ENCODE assay signal across 27 mouse cellular contexts in the genomic region with DNA sequence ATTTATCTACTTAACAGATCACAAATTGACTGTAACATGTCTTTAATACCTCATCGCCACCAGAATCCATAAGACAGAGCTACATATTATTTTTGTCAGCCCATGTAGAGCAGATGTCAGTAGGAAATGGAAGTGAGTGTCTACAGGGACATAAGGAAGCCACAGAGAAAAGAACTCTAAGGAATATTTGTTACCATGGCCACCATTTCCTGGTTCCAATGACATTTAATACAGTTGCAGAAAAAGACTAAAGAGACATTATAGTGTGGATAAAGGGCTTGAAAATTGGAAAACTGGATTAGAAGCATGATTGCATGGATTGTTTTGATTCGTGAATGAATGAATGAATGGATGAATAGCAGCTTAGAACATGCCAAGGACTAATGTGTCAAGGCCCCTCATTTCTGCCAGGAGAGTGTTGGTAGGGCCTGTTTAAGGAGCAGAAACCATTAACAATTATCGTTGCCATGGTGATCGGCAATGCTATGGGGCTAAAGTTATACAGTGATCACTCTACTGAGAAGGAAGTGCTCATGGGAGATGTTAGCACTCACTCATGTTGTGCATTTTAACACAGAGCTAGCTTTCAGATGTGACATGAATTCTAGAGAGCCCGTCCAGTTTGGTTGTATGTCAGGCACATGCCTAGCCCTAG. TPM values are rescaled to one million over a fixed set of nuclear protein-coding genes. Genes with fewer than 3 reads are reported as not detected.
A peak's percentile ranks its signal among the peaks of the same experiment; 100 is the strongest.
DNase-seq lines count a peak whose midpoint lies in the region; ATAC-seq and TF ChIP-seq lines count a peak whose summit lies in the region.
"Had no signal": no experiment of that assay in that cellular context is flagged by ENCODE, and none has a peak within 500 bp of the region (broad histone marks: within the 10 kb centered on the region; RNA-seq: fewer than 3 reads in every experiment).

No protein-coding gene starts in this region.

- ATAC-seq in hindbrain, embryonic 14.5 days (ENCODE audit: low FRiP score): peak; percentile 66
- peak; percentile 84 for ATAC-seq in midbrain, embryonic 14.5 days (ENCODE audit: low FRiP score, low TSS enrichment)
- ATAC-seq: activated CD4-positive, CD25-positive, alpha-beta regulatory T cell, adult 4 months had no signal

- no peak overlapping the region for H3K4me2 ChIP-seq in hindbrain, embryonic 14.5 days (replicated peaks)
- H3K4me2 ChIP-seq in midbrain, embryonic 14.5 days (ENCODE audit: low read length): no peak overlapping the region
- H3K4me2 ChIP-seq: heart, embryonic 15.5 days had no signal

- peak; percentile 6 for DNase-seq in embryo, embryonic 10.5 days (ENCODE audit: low spot score)
- no peak for DNase-seq in embryo, embryonic 9.5 days (ENCODE audit: extremely low spot score)
- peak; percentile 4 for DNase-seq in brain, adult 2 months (ENCODE audit: low read depth, low spot score)
- DNase-seq in hindbrain, embryonic 14.5 days (ENCODE audit: low spot score): no peak
- peak; percentile 75 for DNase-seq in midbrain, embryonic 14.5 days
- no peak for DNase-seq in left cerebral cortex, adult 9 months (ENCODE audit: low spot score in 2 of 2)
- DNase-seq in right cerebral cortex, postnatal 14 days: no peak
- no peak for DNase-seq in cerebellum, adult 2 months
- DNase-seq: adrenal gland, postnatal 36 days; cerebellum, adult 11-12 months; cerebellum, postnatal 25 days; embryo, embryonic 11 days; heart, postnatal 36 days; kidney, adult 8-10 months; kidney, postnatal 14 days; right cerebral cortex, postnatal 4 days; thymus, adult 18-20 months; thymus, postnatal 4 days had no signal

- H3K9ac ChIP-seq in hindbrain, embryonic 14.5 days: no peak overlapping the region
- H3K9ac ChIP-seq in midbrain, embryonic 14.5 days (replicated peaks; ENCODE audit: low read length): no peak overlapping the region
- H3K9ac ChIP-seq: heart, embryonic 15.5 days had no signal

- H3K9me3 ChIP-seq in hindbrain, embryonic 14.5 days (ENCODE audit: control insufficient read depth, low read length): no peaks in the 10 kb centered on the region
- no peaks in the 10 kb centered on the region for H3K9me3 ChIP-seq in midbrain, embryonic 14.5 days (ENCODE audit: control insufficient read depth, low read length)
- H3K9me3 ChIP-seq: heart, embryonic 15.5 days had no signal

- no peaks in the 10 kb centered on the region for H3K36me3 ChIP-seq in hindbrain, embryonic 14.5 days (replicated peaks; ENCODE audit: control insufficient read depth, insufficient read depth)
- H3K36me3 ChIP-seq in midbrain, embryonic 14.5 days (ENCODE audit: control insufficient read depth, insufficient read depth, low read length): no peaks in the 10 kb centered on the region
- H3K36me3 ChIP-seq: heart, embryonic 15.5 days had no signal

- no peak overlapping the region for H3K27ac ChIP-seq in hindbrain, embryonic 14.5 days
- no peak overlapping the region for H3K27ac ChIP-seq in midbrain, embryonic 14.5 days (replicated peaks; ENCODE audit: low read depth, low read length)
- H3K27ac ChIP-seq in cerebellum, adult 2 months (ENCODE audit: insufficient read depth, low read length): no peak overlapping the region
- H3K27ac ChIP-seq: heart, embryonic 15.5 days; layer of hippocampus, adult 2 months; macrophage had no signal

- TF ChIP-seq POLR2A in cerebellum, adult 2 months (IDR thresholded peaks at IDR 0.05; ENCODE audit: borderline replicate concordance, insufficient read depth, low read length): no peak

- 67% methylated on average over 5 of the region's 5 CpGs for WGBS in hindbrain, embryonic 14.5 days
- 57% methylated on average over 5 of the region's 5 CpGs for WGBS in midbrain, embryonic 14.5 days
- 65% methylated on average over 5 of the region's 5 CpGs for WGBS in cerebellum, adult 2 months

- H3K4me1 ChIP-seq in hindbrain, embryonic 14.5 days (replicated peaks; ENCODE audit: control insufficient read depth, insufficient read depth, low read length): no peaks in the 10 kb centered on the region
- peaks cover 5% of the 10 kb centered on the region; the same call in 1 of the 2 replicates for H3K4me1 ChIP-seq in midbrain, embryonic 14.5 days (ENCODE audit: control insufficient read depth, insufficient read depth, low read length)
- no peaks in the 10 kb centered on the region for H3K4me1 ChIP-seq in cerebellum, adult 2 months (ENCODE audit: control insufficient read depth, insufficient read depth, low read length)
- H3K4me1 ChIP-seq: heart, embryonic 15.5 days had no signal

- no peak for TF ChIP-seq CTCF in cerebellum, adult 2 months (IDR thresholded peaks at IDR 0.05; ENCODE audit: borderline replicate concordance, insufficient read depth, low read depth, low read length)

- no peaks in the 10 kb centered on the region for H3K27me3 ChIP-seq in hindbrain, embryonic 14.5 days (ENCODE audit: control insufficient read depth, insufficient read depth, low read length)
- peaks cover 24% of the 10 kb centered on the region for H3K27me3 ChIP-seq in midbrain, embryonic 14.5 days (ENCODE audit: control insufficient read depth, insufficient read depth, low read length)
- H3K27me3 ChIP-seq in cerebellum, adult 2 months (ENCODE audit: control insufficient read depth, insufficient read depth, low read length): no peaks in the 10 kb centered on the region
- H3K27me3 ChIP-seq: heart, embryonic 15.5 days had no signal

- no peak overlapping the region for H3K4me3 ChIP-seq in hindbrain, embryonic 14.5 days (replicated peaks; ENCODE audit: low read length)
- no peak overlapping the region for H3K4me3 ChIP-seq in midbrain, embryonic 14.5 days (replicated peaks; ENCODE audit: low read depth, low read length)
- H3K4me3 ChIP-seq in cerebellum, adult 2 months (replicated peaks; ENCODE audit: insufficient read depth, low read depth, low read length): no peak overlapping the region
- H3K4me3 ChIP-seq: heart, embryonic 15.5 days; layer of hippocampus, adult 2 months had no signal

RNA-seq across cellular contexts. Expression of gene Abcb11, which starts 13.8 kb away (rescaled TPM):
- polyA plus RNA-seq in hindbrain, embryonic 14.5 days (2014; fragmentation: Nextera tagmentation; extraction: Ambion mirVana): 0.12 and 0.13 TPM in 2 replicates
- polyA plus RNA-seq in midbrain, embryonic 14.5 days (2014; fragmentation: Nextera tagmentation; extraction: Ambion mirVana): not detected in 2 replicates
- polyA plus RNA-seq in cerebellum, adult 2 months (2012; rRNA removed): 0.06 TPM in 1 of 2 replicates, not detected in the other
- polyA plus RNA-seq: embryonic facial prominence, embryonic 14.5 days; gonadal fat pad, adult 2 months; heart, embryonic 15.5 days; intestine, embryonic 14.5 days; limb, embryonic 11.5 days; macrophage; neural tube, embryonic 14.5 days had no signal

RNA-seq across cellular contexts. Expression of gene Dhrs9, which starts 51.6 kb away (rescaled TPM):
- not detected in 2 replicates for polyA plus RNA-seq in hindbrain, embryonic 14.5 days (2014; fragmentation: Nextera tagmentation; extraction: Ambion mirVana)
- not detected in 2 replicates for polyA plus RNA-seq in midbrain, embryonic 14.5 days (2014; fragmentation: Nextera tagmentation; extraction: Ambion mirVana)
- polyA plus RNA-seq in cerebellum, adult 2 months (2012; rRNA removed): not detected in 2 replicates
- polyA plus RNA-seq: activated CD4-positive, CD25-positive, alpha-beta regulatory T cell, adult 4 months; embryonic facial prominence, embryonic 14.5 days; intestine, embryonic 14.5 days; limb, embryonic 11.5 days; neural tube, embryonic 14.5 days had no signal

Comparison
In these comparisons a context has a peak if more than half of its experiments do, and no peak if none do; other contexts are left out.
1. DNase-seq: peak in embryo, embryonic 10.5 days (single experiment), brain, adult 2 months (single experiment) and midbrain, embryonic 14.5 days (single experiment); none in embryo, embryonic 9.5 days (single experiment), hindbrain, embryonic 14.5 days (single experiment), left cerebral cortex, adult 9 months (0 of 2), right cerebral cortex, postnatal 14 days (single experiment) and cerebellum, adult 2 months (0 of 2).